Mouse (Mus musculus) forebrain, embryonic 10.5 days (tissue): Measurements from ENCODE around the gene Ctla2b. TPM values are rescaled to one million over a fixed set of nuclear protein-coding genes. Genes with fewer than 3 reads are reported as not detected.

Experiments used
- polyA plus RNA-seq: library from polyadenylated mRNA; unstranded; fragments of >200 nt; fragmentation: Nextera tagmentation; extraction: Ambion mirVana; gene quantifications from 2 replicates; pipeline ENCODE4 v1.2.1, GENCODE M21; 2016

The Ctla2b gene
- polyA plus RNA-seq, 1 experiment from 2014 or later: 1.1 TPM

Other genes with a start within 250 kb of the Ctla2b start
- not detected in 2 replicates for gene BC051665, start 111.1 kb downstream of the Ctla2b start, polyA plus RNA-seq
- not detected in 2 replicates for gene Ctsll3, start 94.6 kb downstream of the Ctla2b start, polyA plus RNA-seq
- 0.25 TPM in 1 of 2 replicates, not detected in the other for gene 4930486L24Rik, start 33.0 kb downstream of the Ctla2b start, polyA plus RNA-seq
- not detected in 2 replicates for gene Gm49392, start 553 bp downstream of the Ctla2b start, polyA plus RNA-seq
- gene Tpbpb, start 7.4 kb upstream of the Ctla2b start, polyA plus RNA-seq: not detected in 2 replicates
- gene Gm49393, start 38.1 kb upstream of the Ctla2b start, polyA plus RNA-seq: not detected in 2 replicates
- 0.20 and 0.54 TPM in 2 replicates for gene Gm49391, start 39.1 kb upstream of the Ctla2b start, polyA plus RNA-seq
- 10.5 and 12.1 TPM in 2 replicates for gene Ctla2a, start 39.2 kb upstream of the Ctla2b start, polyA plus RNA-seq
- gene Tpbpa, start 44.5 kb upstream of the Ctla2b start, polyA plus RNA-seq: not detected in 2 replicates
- gene Ctsj, start 108.5 kb upstream of the Ctla2b start, polyA plus RNA-seq: not detected in 2 replicates
- not detected in 2 replicates for gene Ctsq, start 143.2 kb upstream of the Ctla2b start, polyA plus RNA-seq